Mouse (Mus musculus) hindbrain, embryonic 10.5 days (tissue): ENCODE data around the gene Trmt10b. TPM values are rescaled to one million over a fixed set of nuclear protein-coding genes. Genes with fewer than 3 reads are reported as not detected.

Experiments
- DNase-seq: peaks from one replicate; pipeline ENCODE4 v3.0.0-alpha.2; 2017; ENCODE audit warnings: low spot score
- H3K27ac ChIP-seq: fragments of 300-500 bp; sonication (generic); 2 replicates; pipeline ENCODE4 v1.5.1; 2016; ENCODE audit warnings: mild to moderate bottlenecking, moderate library complexity
- H3K27me3 ChIP-seq: fragments of 300-500 bp; sonication (generic); 2 replicates; pipeline ENCODE4 v1.6.1; 2016; ENCODE audit warnings: mild to moderate bottlenecking; ENCODE audit not compliant: poor library complexity, insufficient read depth, severe bottlenecking
- H3K36me3 ChIP-seq: fragments of 300-500 bp; sonication (generic); 2 replicates; pipeline ENCODE4 v1.6.1; 2016; ENCODE audit warnings: mild to moderate bottlenecking, moderate library complexity
- H3K4me1 ChIP-seq: fragments of 300-500 bp; sonication (generic); replicated peaks from 2 replicates; pipeline ENCODE4 v1.6.1; 2016; ENCODE audit warnings: mild to moderate bottlenecking
- H3K4me3 ChIP-seq: fragments of 300-500 bp; sonication (generic); 2 replicates; pipeline ENCODE4 v1.5.1; 2016; ENCODE audit warnings: mild to moderate bottlenecking, moderate library complexity
- H3K9me3 ChIP-seq: fragments of 300-500 bp; sonication (generic); 2 replicates; pipeline ENCODE4 v1.6.1; 2016; ENCODE audit warnings: mild to moderate bottlenecking, moderate library complexity
- WGBS: fragments of 180-500 bp; shearing (Covaris S2); methylation state at CpG from one replicate; pipeline ENCODE4 v1.1.7; 2016; 5-methylcytosine and 5-hydroxymethylcytosine counted together
- polyA plus RNA-seq: library from polyadenylated mRNA; unstranded; fragments of >200 nt; fragmentation: Nextera tagmentation; extraction: Ambion mirVana; gene quantifications from 2 replicates; pipeline ENCODE4 v1.2.1, GENCODE M21; 2016

The Trmt10b gene
- polyA plus RNA-seq, 1 experiment from 2014 or later: 22.1 TPM

- H3K4me1 ChIP-seq: peaks cover 4% of the 10 kb centered on the region; the same call in 1 of the 2 replicates
- no peak for DNase-seq
- H3K27ac ChIP-seq: no peak overlapping the region
- no peak overlapping the region for H3K4me3 ChIP-seq
- no peaks in the 10 kb centered on the region for H3K9me3 ChIP-seq
- H3K27me3 ChIP-seq: no peaks in the 10 kb centered on the region
- 68% methylated on average over 5 of the region's 5 CpGs for WGBS
- H3K36me3 ChIP-seq: no peaks in the 10 kb centered on the region
Measured at GRCm38 (mm10) chr4:45287906-45288305, 9.0 kb upstream of the Trmt10b start.

GRCm38 (mm10) chr4:45305536-45305935, 8.6 kb downstream of the Trmt10b start:
- Histone ChIP-seq H3K36me3 (peaks cover 87% of the 10 kb centered on the region), H3K27me3 (no peaks in the 10 kb centered on the region), H3K4me1 (no peaks in the 10 kb centered on the region), H3K27ac (no peak overlapping the region), H3K9me3 (peaks cover 6% of the 10 kb centered on the region; the same call in 1 of the 2 replicates), H3K4me3 (no peak overlapping the region)
- no peak for DNase-seq
- WGBS: 97% methylated on average over 14 of the region's 14 CpGs

- no peaks in the 10 kb centered on the region for H3K27me3 ChIP-seq
- no peak overlapping the region for H3K4me3 ChIP-seq
- H3K4me1 ChIP-seq: no peaks in the 10 kb centered on the region
- H3K36me3 ChIP-seq: peaks cover 79% of the 10 kb centered on the region
- 43% methylated on average over 11 of the region's 11 CpGs for WGBS
- DNase-seq: peak; percentile 36
- no peak overlapping the region for H3K27ac ChIP-seq
- H3K9me3 ChIP-seq: peaks cover 6% of the 10 kb centered on the region; the same call in 1 of the 2 replicates
Measured at GRCm38 (mm10) chr4:45308046-45308445, 11.1 kb downstream of the Trmt10b start.

GRCm38 (mm10) chr4:45308606-45309005, 11.7 kb downstream of the Trmt10b start:
- DNase-seq: no peak
- H3K27ac ChIP-seq: no peak overlapping the region
- H3K36me3 ChIP-seq: peaks cover 74% of the 10 kb centered on the region
- no peaks in the 10 kb centered on the region for H3K27me3 ChIP-seq
- WGBS: 83% methylated on average over 6 of the region's 6 CpGs
- H3K4me3 ChIP-seq: no peak overlapping the region
- no peaks in the 10 kb centered on the region for H3K4me1 ChIP-seq
- H3K9me3 ChIP-seq: peaks cover 6% of the 10 kb centered on the region; the same call in 1 of the 2 replicates

GRCm38 (mm10) chr4:45311056-45311455, 14.1 kb downstream of the Trmt10b start:
- H3K4me3 ChIP-seq: no peak overlapping the region
- 99% methylated on average over 2 of the region's 2 CpGs for whole genome bisulfite sequencing
- H3K27me3 ChIP-seq: no peaks in the 10 kb centered on the region
- H3K4me1 ChIP-seq: no peaks in the 10 kb centered on the region
- no peak for DNase-seq
- no peaks in the 10 kb centered on the region for H3K9me3 ChIP-seq
- H3K27ac ChIP-seq: no peak overlapping the region
- H3K36me3 ChIP-seq: peaks cover 72% of the 10 kb centered on the region

GRCm38 (mm10) chr4:45320159-45320816, 23.4 kb downstream of the Trmt10b start:
- H3K36me3 ChIP-seq: peaks cover 39% of the 10 kb centered on the region
- peak overlapping the region; percentile 67 for H3K4me3 ChIP-seq
- H3K4me1 ChIP-seq: peaks cover 15% of the 10 kb centered on the region
- peak; percentile 88 for DNase-seq
- peak overlapping the region; percentile 94 for H3K27ac ChIP-seq
- WGBS: 1% methylated on average over 56 of the region's 56 CpGs
- H3K27me3 ChIP-seq: peaks cover 34% of the 10 kb centered on the region
- no peaks in the 10 kb centered on the region for H3K9me3 ChIP-seq

- Histone ChIP-seq H3K4me3 (no peak overlapping the region), H3K9me3 (0 out of 2 replicates have a peak, but pooled peaks cover 4% of the 10 kb centered on the region), H3K4me1 (no peaks in the 10 kb centered on the region), H3K27me3 (no peaks in the 10 kb centered on the region), H3K27ac (no peak overlapping the region), H3K36me3 (no peaks in the 10 kb centered on the region)
- 89% methylated on average over 7 of the region's 7 CpGs for WGBS
- no peak for DNase-seq
Measured at GRCm38 (mm10) chr4:45331139-45331538, 34.2 kb downstream of the Trmt10b start.

GRCm38 (mm10) chr4:45332466-45332865, 35.5 kb downstream of the Trmt10b start:
- no peak for DNase-seq
- 68% methylated on average over 3 of the region's 3 CpGs for whole genome bisulfite sequencing
- 0 out of 2 replicates have a peak, but pooled peaks cover 4% of the 10 kb centered on the region for H3K9me3 ChIP-seq

GRCm38 (mm10) chr4:45341226-45341625, 44.3 kb downstream of the Trmt10b start:
- H3K9me3 ChIP-seq: no peaks in the 10 kb centered on the region
- WGBS: 62% methylated on average over 9 of the region's 9 CpGs
- peak overlapping the region; percentile 96 for H3K4me3 ChIP-seq
- H3K27me3 ChIP-seq: no peaks in the 10 kb centered on the region
- H3K4me1 ChIP-seq: peaks cover 27% of the 10 kb centered on the region
- H3K36me3 ChIP-seq: peaks cover 7% of the 10 kb centered on the region; the same call in 1 of the 2 replicates
- peak overlapping the region; percentile 95 for H3K27ac ChIP-seq
- no peak for DNase-seq

More at GRCm38 (mm10) chr4:45332466-45332865, 35.5 kb downstream of the Trmt10b start:
- Histone ChIP-seq H3K27me3 (no peaks in the 10 kb centered on the region), H3K36me3 (no peaks in the 10 kb centered on the region), H3K4me1 (no peaks in the 10 kb centered on the region), H3K4me3 (no peak overlapping the region), H3K27ac (no peak overlapping the region)

- peak; percentile 96 for DNase-seq
- Histone ChIP-seq H3K4me3 (peak within 1 kb of the TSS; percentile 96), H3K27ac (peak within 1 kb of the TSS; percentile 95), H3K9me3 (no peaks in the 10 kb centered on the region), H3K27me3 (no peaks in the 10 kb centered on the region), H3K4me1 (peaks cover 27% of the 10 kb centered on the region), H3K36me3 (peaks cover 9% of the 10 kb centered on the region; the same call in 1 of the 2 replicates)
- WGBS: 3% methylated on average over 33 of the region's 42 CpGs
Measured at GRCm38 (mm10) chr4:45341669-45342249, 44.8 kb downstream of the Trmt10b start, which contains the start of gene Dcaf10. TSS of gene Dcaf10 (plus strand) at chr4:45342101.

- H3K9me3 ChIP-seq: no peaks in the 10 kb centered on the region
Measured at GRCm38 (mm10) chr4:45342286-45343155, 45.6 kb downstream of the Trmt10b start, which contains the start of gene Exosc3. TSS of gene Exosc3 (minus strand) at chr4:45342732.

GRCm38 (mm10) chr4:45356653-45357052, 59.7 kb downstream of the Trmt10b start:
- Histone ChIP-seq H3K27me3 (no peaks in the 10 kb centered on the region), H3K9me3 (no peaks in the 10 kb centered on the region), H3K36me3 (peaks cover 38% of the 10 kb centered on the region), H3K4me3 (no peak overlapping the region), H3K4me1 (no peaks in the 10 kb centered on the region), H3K27ac (no peak overlapping the region)
- WGBS: 91% methylated on average over 3 of the region's 3 CpGs
- no peak for DNase-seq

More at GRCm38 (mm10) chr4:45342286-45343155, 45.6 kb downstream of the Trmt10b start, which contains the start of gene Exosc3:
- Histone ChIP-seq H3K4me1 (peaks cover 27% of the 10 kb centered on the region), H3K27me3 (no peaks in the 10 kb centered on the region), H3K36me3 (peaks cover 12% of the 10 kb centered on the region; the same call in 1 of the 2 replicates), H3K27ac (peak within 1 kb of the TSS; percentile 95), H3K4me3 (peak within 1 kb of the TSS; percentile 96)
- no peak for DNase-seq
- under 1% methylated on average over 76 of the region's 76 CpGs for WGBS
